Mouse (Mus musculus) gastrocnemius, postnatal 36 days (tissue): ENCODE measurements at regions not wholly inside any gene's neighbourhood (a gene's known extent, or its start where the extent isn't known, plus 50 kb on each side); places are given as distances from the start of the nearest gene placed in this dataset.
"Not testable (repeated sequence)": the region's sequence is repeated elsewhere in the genome, so short reads cannot be mapped to it uniquely, and the experiment has no call there.

Experiments
- DNase-seq, 2 experiments: peaks; one replicate each; pipeline ENCODE4 v3.0.0; 2022
- intact Hi-C: fragments of 180-260 bp; cut with DNase I; formaldehyde crosslinking; loops from one replicate; pipeline ENCODE4 v1.15.1; 2025

DNA sequence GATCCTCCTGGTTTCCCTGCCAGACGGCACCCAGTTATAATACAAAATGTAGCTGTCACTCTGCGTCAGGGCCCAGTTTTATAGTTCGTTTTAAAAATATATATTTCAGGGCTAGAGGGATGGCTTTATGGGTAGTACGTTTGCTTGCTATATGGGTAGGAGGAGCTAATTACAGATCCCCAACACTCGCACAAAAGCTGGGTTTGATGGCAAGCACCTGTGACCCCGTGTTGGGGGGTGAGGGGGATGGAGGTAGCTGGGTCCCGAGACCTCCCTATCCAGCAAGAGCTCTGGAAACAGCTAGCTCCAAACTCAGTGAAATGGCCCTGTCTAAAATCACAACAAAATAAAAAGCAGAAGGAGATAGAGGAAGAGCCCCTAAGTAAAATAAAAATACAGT, 358.3 kb upstream of the Maf start:
- intact Hi-C loops, result no loop called here
- no peak for DNase-seq

GRCm38 (mm10) chr8:116065327-116065726, 357.7 kb upstream of the Maf start:
- intact Hi-C loops, result no loop called here
- no peak for DNase-seq

GRCm38 (mm10) chr8:116064562-116064961, 357.0 kb upstream of the Maf start:
- no peak for DNase-seq
- intact Hi-C loops, result no loop called here

DNA sequence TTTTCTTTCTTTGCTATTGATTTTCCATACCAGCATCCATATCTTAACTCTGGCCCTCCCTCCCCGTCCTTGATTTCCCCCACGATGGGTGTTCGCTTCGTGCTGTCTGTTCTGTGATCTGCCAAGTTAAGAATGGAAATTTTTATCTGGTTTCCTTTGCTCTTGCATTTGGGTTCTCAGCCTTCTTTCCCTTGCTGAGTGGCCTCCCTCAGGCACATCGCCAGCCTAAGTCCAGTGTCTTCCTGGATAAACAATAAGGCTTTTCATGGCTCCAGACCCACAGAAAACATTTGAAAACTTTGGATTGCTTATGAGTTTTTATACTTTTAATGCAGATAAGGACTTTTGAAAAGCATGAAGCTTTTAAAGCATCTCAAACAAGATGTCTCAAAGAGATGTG, 355.9 kb upstream of the Maf start:
- DNase-seq, result no peak
- intact Hi-C loops, result no loop called here

DNA sequence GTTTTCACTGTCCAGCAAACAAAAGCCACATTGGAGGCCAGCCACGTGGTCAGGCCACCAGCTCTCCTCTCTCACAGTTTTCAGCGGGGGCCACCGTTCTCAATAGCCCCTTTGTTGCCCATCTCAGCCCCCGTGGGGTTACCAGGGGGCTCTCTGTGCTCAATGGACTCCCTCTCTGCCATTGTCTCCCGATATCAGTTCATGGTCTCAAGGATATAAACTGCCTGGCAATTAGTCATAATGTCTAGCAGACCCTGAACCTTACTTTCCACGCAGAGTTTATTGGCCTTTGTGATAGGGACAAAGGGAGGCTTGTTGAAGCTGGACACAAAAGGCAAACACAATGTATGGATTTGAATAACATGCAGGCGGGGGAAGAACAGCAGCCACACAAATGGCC, 345.9 kb upstream of the Maf start:
- DNase-seq, result no peak
- intact Hi-C loops, result no loop called here

- DNase-seq, result no peak
- intact Hi-C loops, result no loop called here
Observed at GRCm38 (mm10) chr8:116053043-116053442, 345.4 kb upstream of the Maf start.

GRCm38 (mm10) chr8:116048480-116048879, 340.9 kb upstream of the Maf start:
- DNase-seq, result no peak
- intact Hi-C loops, result no loop called here

DNA sequence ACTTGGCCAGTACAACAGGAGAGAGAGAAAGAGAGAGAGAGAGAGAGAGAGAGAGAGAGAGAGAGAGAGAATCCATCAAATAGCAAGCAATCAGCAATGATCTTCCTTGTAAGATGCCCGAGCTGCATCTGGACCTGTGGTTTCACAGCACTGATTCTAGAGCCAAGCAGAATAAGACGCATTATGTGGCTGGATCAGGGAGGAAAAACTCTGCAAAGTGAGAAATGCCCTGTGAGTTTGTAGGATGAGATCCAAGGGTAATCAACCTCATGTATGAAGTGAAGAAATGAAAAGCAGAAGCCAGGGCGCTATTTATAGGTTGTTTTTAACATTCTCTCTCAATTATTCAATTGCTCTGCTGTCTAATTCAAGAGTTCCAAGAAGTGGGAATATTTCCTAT, 339.3 kb upstream of the Maf start:
- intact Hi-C loops, result no loop called here

DNA sequence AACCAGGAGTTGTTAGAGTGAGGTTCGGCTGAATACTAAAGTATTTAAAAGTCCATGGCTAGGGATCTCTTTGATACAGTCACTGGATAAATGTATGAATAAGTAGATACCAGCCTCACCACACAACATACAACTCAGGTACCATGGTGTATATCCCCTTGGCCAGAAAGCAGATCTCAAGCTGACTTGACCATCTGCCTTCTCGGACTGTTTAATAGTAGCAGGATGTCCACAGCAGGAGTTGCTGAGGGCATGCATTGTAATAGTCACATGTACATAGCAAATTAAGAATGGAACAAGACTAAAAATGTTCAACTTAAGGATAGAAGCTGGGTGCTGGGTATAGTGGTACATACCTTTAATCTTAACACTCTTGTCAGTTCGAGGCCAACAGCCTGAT, 337.9 kb upstream of the Maf start:
- DNase-seq, result no peak
- intact Hi-C loops, result no loop called here

More for the DNA sequence above, 339.3 kb upstream of the Maf start:
- no peak for DNase-seq

DNA sequence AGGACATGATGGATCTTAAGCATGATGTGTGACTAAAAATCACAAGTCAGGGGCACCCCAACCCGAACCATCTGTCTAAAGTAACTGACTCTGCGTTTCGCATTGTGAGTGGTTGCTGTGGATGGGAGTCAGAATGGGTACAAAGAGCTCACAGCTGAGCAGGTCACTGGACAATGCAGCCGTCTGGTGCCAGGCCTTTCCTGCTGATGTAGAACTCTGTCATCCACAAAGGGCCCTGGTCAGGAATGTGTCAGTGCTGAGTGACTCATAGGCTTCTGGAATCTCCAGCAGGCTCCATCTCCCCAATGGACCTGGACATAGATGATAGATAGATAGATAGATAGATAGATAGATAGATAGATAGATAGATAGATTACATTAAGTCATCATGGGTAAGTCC, 335.8 kb upstream of the Maf start:
- no peak for DNase-seq
- intact Hi-C loops, result no loop called here

- DNase-seq, result no peak
Observed at GRCm38 (mm10) chr8:116030966-116031365, 323.4 kb upstream of the Maf start.

DNA sequence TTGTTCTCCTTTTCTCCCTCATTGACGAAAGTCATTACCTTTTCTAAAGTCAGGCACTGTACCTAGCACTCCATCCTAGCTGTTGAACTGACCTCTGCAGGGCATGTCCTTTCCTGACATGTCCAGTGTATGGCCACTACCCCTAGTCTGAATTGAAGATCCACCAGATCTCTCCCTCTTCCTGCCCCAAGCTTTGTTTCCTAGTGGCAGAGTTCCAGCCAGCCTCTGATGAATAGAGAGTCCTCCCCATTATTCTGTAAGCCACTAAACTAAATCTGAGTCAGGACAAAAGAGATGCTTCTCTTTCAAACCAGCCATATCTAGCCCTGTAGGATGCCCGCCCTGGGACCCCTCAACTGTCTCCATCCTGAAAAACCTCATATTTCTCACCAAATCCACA, 317.7 kb upstream of the Maf start:
- DNase-seq, result no peak
- intact Hi-C loops, result no loop called here

More at GRCm38 (mm10) chr8:116030966-116031365, 323.4 kb upstream of the Maf start:
- intact Hi-C loops, result no loop called here

GRCm38 (mm10) chr8:116024811-116025210, 317.2 kb upstream of the Maf start:
- DNase-seq, result no peak
- intact Hi-C loops, result no loop called here

GRCm38 (mm10) chr8:116021691-116022090, 314.1 kb upstream of the Maf start:
- intact Hi-C loops, result no loop called here
- DNase-seq, result no peak

DNA sequence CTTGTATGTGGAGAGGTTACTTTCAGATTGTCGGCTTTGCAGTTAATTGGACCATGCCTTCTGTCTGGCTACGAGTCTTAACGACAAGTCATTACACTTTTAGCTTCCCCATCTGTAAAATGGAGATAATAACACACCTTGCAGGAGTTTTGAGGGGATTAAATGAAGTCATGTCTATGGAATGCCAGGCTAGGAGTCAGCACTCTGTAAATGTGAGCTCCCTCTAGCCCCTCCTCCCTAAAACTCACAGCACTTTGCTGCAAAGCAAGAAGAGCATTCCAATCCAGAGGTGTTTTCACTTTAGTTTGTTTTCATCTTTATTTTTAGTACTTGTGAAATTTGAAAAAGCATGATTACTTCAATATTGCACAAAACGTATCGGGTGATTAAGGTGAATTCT, 287.7 kb upstream of the Maf start:
- no peak for DNase-seq
- intact Hi-C loops, result no loop called here

GRCm38 (mm10) chr8:115991989-115992388, 284.4 kb upstream of the Maf start:
- intact Hi-C loops, result no loop called here

DNA sequence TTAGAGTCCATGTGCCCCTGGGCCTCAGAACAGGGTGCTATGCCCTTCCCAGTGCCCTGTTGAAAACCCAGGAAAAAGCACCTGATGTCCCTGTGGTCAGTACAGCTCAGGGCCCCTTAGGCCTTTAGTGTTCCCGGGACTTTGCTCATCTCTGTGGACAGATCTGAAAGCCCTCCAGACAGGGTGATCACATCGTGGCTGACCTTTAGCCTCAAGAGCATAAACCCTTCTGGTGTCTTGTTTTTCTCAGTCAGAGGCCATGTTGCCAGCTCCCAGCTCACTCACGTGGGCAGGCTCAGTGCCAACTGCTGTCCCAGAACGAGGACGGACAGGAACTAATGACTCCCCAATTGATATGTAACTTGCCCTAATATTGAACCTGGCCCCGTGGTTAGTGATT, 275.8 kb upstream of the Maf start:
- DNase-seq, result no peak
- intact Hi-C loops, result no loop called here

More at GRCm38 (mm10) chr8:115991989-115992388, 284.4 kb upstream of the Maf start:
- DNase-seq, result no peak

GRCm38 (mm10) chr8:115982326-115982725, 274.7 kb upstream of the Maf start:
- no peak for DNase-seq
- intact Hi-C loops, result no loop called here

- intact Hi-C loops, result no loop called here
- DNase-seq, result no peak
Observed at GRCm38 (mm10) chr8:115981426-115981825, 273.8 kb upstream of the Maf start.

DNA sequence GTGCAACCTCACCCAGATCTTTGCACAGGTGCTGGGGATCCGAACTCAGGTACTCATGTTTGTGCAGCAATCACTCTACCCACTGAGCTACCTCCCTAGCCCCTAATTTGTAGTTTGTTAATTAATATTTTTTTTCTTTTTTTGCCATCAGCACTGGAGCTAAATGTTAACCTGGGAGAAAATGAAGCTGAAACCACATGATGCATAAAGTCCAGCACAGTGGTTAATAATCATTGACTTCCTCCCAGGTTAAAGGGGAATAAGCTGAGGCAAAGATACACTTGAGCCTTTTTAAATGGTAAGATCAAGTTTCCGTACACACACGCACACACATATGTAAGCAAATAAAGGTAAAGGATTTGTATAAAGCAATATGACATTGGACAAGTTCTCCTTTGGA, 273.0 kb upstream of the Maf start:
- intact Hi-C loops, result no loop called here
- DNase-seq, result no peak

DNA sequence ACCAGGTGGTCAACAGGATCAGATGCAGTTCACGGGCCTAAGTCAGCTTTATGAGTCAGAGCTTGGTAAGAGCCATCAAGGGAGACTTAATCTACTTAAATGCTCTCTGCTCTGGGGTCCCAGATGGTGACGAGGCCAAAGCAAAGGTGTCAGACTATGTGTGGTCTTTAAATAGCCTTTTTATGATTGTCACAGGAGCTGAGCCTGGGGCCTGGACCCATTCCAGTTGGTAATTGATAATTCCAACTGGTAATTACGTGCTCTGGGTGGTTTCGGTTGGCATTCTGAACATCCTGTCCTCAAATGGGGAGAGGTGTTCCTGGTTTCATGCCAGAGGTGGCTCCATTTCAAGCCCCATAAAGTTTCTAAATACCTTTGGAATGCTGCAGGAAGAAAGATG, 269.6 kb upstream of the Maf start:
- DNase-seq, result peak in 1 of 2 experiments; percentile 31
- intact Hi-C loops, result no loop called here

DNA sequence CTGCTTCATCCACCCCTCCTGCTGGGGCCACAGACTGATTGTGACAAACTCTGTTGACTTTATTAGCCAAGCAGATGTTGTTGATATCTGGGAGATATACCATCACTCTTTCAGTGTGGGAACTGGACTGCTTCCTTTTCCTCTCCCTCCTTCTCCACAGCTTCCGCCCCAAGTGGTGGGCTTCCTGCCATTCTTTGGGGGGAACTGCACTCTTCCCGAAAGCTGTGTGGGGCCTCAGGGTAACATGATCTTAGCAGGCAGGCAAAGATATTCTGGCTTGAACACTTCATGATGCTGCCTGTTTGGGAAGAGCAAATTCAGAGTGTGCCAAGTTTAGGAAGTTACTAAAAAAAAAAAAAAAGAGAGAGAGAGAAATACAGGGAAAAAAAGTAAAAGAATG, 267.1 kb upstream of the Maf start:
- intact Hi-C loops, result no loop called here
- DNase-seq, result no peak

DNA sequence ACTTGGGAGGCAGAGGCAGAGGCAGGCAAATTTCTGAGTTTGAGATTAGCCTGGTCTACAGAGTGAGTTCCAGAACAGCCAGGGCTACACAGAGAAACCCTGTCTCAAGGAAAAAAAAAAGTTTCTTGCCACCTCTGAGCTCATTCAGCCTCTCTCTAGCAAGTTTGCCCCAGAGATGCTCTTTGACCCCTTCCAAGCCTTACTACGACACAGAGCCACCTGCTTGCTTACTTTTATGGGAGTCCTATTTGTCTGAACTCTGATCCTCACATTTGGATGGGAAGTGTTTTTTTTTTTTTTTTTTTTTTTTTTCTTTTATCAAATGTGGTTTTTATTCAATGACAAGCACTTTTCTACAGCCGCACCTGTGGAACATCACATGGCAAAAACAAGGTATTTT, 263.8 kb upstream of the Maf start:
- intact Hi-C loops, DNase-seq: not testable (repeated sequence)

- no peak for DNase-seq
- intact Hi-C loops, result no loop called here
Observed at GRCm38 (mm10) chr8:115968121-115968520, 260.5 kb upstream of the Maf start.
